Mouse (Mus musculus): ENCODE measurements around the gene T2.
"Not testable (repeated sequence)": the region's sequence is repeated elsewhere in the genome, so short reads cannot be mapped to it uniquely, and the experiment has no call there.

The T2 gene

DNA sequence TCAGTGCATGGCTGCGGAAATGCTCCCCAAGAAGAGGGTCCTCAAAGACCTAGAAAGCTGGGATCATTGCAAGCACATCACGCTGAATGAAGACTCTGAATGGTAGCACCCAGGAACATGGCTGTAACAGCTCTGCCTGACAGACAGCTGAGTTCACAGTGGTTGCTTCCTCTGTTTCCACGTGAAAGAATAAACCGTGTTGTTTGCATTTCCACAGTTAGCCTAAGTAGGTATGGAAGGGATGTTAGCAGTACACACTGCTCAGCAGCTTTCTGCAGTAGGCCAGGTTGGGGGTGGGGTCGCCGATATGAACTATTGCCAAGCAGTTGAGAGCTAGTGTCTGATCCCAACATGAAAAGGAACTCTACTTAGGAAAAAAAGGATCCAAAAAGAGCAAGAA is at the start of gene T2:
Gene T2, plus strand, starts transcription at position 301 of the 400 bp plus-strand sequence.
- no peak for DNase-seq

DNA sequence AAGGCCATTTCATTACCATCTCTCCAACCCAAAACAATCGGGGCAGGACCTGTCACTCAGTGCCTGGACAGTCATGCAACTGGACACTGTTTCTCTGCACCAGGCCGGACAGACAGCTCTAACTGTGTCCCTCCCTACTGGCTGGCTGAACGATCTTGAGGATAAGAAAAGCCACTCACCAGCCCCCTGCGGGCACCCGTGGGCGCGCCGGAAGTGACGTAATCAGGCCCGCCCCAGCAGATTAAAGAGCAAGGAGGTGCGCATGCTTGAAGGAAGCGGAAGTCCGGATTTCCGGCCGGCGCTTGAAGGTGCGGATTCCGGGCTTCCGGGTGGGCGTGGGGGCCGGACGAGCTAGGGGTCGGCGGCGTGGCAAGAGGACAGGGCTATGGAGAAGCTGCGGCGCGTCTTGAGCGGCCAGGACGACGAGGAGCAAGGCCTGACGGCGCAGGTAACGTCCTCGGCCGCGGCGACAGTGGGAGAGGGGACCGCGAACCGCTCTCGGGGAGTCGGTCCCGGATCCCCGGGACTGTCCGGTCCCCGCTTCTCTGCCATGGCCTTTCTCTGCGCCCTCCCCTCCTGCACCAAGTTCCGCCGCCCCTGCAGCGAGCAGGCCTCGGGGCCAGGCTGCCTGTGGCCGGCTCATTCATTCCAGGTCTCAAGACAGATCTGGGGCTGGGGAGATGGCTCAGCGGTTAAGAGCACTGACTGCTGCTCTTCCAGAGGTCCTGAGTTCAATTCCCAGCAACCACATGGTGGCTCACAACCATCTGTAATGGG is 44.8 kb upstream of the T2 start, which contains the start of gene Sft2d1:
Gene Sft2d1, plus strand, starts transcription at position 265 of the 777 bp plus-strand sequence.
- DNase-seq, result peak; percentile 95 to 97

DNA sequence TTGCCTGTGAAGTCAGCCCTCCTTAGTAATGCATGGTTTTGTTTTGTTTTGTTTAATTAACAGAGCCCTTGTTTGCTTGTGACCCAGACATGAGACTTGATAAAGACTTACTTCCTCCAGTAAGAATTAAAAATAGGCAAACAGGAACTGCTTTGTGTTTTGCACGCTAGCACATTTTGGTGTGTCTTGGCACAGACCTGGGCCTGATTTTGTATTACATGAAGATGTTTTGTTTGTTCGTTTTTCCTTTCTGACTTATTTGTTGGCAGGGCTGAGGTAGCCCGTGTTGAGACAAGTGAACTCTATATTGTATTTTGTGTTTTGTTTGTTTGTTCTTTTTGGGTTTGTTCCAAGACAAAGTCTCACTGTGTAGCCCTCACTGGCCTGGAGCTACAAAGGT is 44.0 kb upstream of the T2 start:
- no peak for DNase-seq

DNA sequence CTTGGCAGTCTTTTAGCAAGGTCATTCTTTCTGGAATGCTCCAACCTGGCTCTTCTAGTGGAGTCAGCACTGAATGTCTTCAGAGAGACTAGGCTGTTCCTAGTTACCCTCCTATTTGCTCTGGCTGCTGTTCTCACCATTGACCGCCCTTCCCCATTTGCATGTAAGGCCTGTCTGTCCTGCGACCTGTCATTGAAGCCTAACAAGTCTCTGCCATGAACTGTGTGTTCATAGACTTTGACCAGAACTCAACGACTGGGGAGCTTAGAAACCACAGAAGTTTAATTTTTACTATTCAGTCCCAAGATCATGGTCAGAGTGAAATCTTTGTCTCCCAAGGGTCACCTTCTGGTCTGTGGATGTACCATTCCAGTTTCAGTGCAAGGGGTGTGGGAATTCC is 41.8 kb upstream of the T2 start:
- DNase-seq, result no peak

DNA sequence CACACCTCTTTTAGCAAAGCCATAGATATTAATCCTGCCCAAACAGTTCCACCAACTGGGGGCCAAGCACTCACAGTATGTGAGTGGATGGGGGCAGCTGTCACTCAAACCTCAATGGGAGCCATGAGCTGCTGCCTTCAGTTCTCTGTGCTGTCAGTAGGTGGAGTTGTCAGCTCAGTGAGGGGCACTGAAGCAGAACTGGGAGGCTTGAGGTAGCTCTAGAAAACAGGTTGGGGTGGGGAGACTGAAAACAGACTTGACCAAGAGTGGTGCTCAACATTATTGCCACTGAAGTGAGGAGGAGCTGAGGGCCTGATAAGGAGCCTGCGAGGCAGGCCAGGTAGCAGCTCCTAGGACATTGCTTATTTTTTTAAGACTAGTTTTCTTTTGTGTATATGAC is 39.5 kb upstream of the T2 start:
- DNase-seq, result peak; percentile 47 to 69

DNA sequence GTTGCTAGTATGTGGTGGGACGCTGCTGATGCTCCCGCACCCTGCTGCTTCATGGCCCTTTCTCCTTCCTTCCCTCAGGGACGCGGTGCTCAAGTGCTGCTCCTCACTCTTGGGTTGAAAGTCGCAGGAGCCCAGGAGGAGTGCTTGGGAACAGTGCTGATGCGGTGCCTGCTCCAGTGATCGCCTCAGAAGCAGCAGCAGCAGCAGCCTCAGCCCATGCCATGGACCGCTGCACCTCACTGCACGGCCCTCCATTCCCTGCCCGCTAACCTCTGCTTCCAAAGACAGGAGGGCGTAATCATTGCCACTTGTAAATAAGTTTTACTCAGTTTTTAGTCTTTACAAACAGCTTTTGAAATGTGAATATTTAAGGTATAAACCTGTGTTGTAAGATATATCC is 28.9 kb upstream of the T2 start:
- DNase-seq, result not testable (repeated sequence)

DNA sequence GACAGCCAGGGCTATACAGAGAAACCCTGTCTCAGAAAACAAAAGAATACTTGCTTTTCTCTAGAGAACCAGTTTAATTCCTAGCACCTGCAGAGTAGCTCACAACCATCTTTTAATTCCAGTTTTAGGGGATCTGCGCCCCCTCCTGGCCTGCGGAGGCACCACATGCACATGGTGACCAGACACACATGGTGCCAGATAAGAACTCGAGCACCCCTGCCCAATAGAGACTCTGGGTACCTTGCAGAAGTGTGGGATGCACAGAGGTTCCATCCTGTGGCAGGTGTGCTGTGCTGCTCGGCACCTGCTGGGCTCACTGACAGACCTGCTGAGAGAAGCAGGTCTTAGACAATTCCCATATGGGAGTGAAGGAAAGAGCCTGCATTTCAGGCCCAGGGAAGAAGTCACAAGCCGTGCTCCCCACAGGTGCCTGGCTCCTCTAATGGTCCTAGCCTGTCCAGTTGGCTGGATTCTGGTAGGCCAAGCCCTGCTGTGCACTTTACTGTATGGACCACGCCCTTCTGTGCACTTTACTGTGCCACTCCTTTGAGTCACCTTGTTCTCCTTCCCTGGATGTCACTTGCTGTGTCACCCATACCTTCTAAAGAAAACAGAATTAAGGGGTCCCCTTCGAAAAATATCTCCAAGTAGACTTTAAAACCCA is 27.1 kb upstream of the T2 start:
- DNase-seq, result no peak

DNA sequence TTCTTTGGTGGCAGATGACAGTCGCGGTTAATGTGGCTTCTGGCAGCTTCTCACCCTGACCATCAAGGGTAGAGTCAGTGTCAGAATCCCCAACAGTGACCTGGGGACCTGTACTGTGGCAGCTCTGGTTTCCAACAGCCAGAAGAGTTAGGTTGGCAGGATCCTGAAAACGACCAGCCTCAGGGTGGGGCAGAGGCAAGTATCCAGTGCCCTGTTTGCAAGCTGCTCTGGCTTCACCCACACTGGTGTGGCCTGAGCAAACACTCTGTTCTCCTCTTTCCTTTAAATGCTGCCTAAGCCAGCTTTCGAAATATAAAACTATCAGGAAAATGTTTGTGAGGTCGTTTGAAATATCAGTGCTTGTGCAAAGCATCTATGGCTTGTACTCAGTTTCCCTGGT is 25.2 kb upstream of the T2 start:
- DNase-seq, result peak in 1 of 2 experiments; percentile 42

DNA sequence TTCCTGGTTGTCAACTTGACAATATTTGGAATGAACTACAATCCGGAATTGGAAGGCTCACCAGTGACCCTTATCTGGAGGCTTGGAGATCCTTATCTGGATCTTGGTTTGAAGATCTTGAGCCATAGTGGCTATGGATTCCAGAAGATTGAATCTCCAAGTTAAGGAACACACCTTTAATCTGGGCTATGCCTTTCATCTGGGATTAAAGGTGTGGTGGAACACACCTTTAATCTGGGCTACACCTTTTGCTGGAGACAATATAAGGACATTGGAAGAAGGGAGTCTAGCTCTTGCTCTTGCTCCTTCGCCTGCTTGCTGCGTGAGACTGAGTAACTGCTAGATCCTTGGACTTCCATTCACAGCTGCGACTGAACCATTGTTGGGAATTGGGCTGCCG is 18.6 kb upstream of the T2 start, which contains the start of gene Prr18:
Gene Prr18, plus strand, starts transcription at position 301 of the 400 bp plus-strand sequence.
- not testable (repeated sequence) for DNase-seq

DNA sequence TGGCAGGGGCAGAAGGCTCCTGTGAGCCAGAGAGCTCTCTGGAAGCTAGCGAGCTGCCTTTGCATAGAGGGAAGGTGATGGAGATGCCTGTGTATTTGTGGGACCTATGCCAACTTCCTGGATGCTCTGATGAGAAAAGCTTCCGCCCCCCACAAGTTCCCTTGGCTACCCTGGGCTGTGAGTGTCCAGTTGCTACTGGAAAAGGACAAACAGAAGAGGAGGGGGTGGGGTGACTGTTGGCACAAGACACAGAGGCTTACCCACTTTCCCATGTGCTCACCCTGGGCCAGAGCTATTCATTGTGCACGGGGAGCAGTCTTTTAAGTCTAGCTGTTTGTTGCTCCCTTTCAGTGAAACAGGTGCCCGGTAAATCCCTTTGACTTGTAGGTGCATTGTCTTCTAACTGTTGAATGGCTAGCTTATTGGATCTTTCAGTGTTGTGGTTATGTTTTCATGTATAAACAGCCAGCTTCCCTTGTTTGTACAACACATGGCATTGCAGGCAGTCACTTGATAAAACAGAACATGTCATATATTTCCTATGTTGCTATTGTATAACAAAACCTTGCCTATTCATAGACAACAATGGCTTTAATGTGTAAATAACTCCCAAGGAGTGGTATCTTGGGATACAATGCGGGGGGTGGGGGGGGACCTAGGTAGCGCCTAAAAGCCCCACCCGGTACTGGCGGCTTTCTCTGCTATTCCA is 16.0 kb upstream of the T2 start:
- DNase-seq, result peak; percentile 46 to 78

DNA sequence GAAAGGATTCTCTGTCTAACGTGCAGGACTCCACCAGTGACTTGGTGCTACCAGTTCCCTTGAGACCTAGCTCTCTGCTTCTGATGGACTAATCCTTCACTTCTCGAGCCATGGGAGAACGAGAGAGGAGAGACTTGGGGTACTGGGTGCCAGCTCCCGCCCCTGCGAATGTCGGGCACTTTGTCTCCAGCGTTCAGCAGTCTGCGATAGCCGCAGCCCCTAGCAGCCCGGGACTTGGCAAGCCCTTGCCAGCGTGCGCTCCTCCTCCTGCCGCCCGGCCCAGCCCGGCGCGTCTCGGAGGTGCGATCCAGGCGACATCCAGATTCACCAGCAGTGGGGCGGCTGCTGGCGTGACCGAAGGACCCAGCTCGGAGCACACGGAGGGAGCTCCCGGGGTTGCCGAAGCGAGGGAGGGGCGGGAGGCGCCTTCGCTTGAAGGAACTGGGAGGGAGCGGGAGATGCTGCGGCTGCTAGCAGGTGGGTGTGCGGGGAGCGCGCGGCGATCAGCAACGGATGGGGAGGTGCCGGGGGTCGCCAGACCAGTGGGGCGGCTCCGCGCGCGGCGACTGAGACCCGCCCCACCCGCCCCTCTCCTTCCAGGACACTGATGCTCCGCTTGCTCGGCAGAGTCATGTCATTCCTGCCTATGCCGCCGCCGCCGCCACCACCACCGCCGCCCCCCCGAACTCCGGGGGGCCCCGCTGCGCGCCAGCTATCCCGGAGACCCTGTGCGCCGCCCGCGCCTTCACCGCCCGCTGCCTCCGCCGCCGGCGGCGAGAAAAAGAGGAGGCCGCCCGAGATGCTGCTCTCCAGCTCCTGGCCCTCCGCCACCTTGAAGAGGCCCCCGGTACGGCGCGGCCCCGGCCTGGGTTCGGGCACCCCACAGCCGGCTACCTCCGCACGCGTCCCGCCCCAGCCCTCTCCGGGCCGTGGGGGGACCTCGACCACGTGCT is 15.1 kb upstream of the T2 start:
- DNase-seq, result peak; percentile 22 to 29

DNA sequence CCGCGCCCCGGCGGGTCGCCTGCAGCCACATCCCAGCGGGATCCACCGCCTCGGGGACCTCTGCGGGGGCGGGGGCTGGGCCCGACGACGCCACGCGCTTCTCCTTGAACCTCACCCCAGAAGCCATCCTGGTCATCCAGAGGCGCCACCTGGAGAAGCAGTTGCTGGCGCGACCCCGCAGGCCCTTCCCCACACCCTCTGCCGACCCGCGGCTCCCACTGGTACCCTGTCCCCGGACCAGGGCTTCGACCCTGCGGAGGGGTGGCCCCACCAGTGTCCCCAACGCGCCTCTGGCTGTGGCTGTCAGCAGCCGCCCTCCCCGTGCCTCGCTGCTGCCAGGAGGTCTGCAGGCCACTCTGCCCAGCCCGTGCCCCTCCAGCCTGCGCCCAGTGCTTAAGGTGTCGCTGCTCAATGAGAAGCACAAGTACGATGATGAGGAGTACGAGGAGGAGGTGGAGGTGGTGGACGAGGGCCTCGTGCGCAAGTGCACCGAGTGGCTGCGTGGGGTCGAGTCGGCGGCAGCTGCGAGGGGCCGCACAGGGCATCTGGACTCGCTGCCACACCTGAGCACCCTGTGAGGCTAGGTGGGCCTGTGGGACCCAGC is 14.3 kb upstream of the T2 start:
- DNase-seq, result no peak

DNA sequence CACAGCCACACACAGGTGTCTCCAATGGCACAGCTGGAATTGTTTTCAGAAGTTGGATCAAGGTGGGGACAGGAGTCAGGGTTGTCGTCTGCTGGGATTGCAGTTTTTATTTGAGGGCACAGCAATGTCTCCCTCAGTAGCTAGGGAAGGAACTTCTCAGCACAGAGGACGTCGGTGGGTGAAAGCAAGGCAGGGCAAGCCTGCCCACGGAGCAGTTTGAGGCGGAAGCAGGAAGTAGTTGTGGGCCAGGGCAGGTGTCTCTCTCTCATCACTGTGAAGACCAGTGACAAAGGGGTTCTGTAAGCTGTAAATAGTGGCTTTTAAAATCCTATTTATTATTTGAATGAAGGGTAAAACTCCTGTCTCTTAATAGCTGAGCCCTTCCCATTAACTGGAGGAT is 13.1 kb upstream of the T2 start:
- DNase-seq, result no peak

DNA sequence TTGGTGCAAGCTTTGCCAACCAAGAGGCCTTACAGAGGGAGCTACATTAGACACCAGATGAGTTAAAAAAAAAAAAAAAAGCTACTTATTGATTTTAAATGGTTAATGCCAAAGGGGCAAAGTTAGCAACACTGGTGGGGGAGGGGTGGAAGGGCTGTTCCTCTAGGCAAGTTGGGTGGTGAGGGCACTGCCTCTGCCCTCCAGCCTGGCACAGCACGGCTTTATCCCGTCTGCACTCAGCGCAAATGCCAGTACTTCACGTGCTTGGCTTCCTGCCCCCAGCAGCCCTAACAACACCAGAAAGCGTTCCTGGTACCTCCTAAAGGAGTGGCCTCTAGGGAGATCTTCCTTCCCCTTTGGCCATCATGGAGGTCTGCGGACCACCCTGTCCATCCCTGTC is 12.4 kb upstream of the T2 start:
- no peak for DNase-seq

DNA sequence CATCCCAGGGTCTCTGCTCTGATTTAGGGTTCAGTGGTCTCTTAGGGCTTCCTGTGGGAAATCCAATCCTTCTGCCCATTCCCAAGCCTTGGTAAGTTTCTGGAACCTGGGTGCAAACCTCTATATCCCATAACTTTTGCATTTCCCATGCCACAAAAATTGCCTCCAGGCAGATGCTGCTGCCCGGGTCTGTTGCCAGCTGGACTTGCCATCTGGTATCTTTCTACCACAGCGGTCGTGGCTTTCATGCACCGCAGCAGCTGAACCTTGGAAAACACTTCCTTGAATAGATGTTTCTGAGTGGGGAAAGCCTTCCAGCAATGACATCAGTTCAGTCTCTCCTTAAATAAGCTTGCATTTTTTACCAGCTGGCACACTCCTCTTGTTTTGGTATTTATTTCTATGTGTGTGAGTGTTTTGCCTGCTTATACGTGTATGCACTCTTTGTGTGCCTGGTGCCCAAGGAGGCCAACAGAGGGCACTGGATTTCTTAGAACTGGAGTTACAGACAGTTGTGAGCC is 8.0 kb upstream of the T2 start:
- DNase-seq, result no peak

DNA sequence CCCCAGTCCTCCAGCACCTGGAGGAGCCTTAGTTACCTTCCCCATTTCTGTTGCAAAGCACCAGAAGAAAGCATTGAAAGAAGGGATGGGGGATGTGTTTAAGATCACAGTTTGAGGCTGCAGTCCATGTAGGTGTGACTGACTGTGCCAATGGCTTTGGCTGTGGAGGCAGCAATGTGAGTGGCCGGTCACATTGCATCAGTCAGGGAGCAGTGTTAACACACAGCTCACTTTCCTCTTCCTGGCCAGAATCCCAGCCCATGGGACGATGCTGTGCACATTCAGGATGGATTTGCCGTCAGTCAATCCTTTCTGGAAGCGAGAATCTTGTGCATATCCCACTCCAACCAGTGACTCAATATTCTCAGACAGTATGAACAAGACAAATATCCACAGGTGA is 6.9 kb upstream of the T2 start:
- no peak for DNase-seq

DNA sequence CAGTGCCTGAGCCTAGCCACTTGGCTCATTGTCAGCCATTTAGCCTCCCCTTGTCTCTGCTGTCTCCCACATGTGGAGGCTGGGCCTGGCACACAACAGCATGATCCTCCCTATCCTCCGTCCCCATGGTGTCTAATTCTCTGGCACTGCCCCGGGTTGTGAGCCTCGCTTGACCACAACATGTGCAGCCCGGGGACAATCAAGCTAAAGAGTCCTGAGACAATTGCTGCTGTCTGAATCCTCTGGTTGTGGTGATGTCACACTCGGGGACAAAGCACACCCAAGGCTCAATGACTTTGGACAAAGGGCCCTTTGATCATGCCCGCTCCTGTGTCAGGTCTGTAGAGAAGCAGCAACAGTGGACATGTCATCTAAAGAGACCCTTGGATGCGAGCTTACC is 4.7 kb upstream of the T2 start:
- no peak for DNase-seq

DNA sequence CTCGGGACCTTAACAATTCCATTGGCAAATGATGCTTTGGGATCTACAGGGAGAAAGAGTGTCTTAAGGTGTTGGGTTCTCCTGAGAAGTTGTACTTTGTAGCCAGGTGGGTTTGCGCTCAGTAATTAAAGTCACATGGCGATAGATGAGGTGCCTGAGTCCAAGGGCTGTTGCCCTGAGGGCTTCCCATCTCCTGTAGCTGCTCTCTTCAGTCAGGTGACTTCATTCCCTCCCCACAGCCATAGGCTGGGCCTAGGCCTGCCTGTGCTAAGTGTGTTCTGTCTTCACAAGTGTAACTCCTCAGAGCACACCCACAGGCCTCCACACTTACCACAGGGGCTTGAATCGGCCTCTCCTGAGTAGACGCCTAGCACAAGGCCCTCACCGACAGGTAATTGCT is 1.7 kb downstream of the T2 start:
- no peak for DNase-seq

DNA sequence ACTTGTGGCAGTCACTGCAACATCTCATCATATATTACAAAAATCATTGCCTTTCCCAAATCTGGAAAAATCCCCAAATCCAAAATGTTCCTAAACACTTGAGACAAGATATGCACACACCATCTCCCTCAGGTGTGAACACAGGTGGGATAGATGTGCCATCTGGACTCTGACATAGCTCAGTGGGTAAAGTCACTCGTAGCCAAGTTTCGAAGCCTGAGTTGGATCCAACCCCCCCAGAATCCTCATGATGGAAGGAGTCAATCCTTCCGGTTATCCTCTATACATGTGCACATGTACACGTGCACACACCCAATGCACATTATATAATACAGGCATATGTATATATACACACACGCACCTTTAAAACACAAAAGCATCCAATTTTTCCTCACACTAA is 5.1 kb downstream of the T2 start:
- no peak for DNase-seq

DNA sequence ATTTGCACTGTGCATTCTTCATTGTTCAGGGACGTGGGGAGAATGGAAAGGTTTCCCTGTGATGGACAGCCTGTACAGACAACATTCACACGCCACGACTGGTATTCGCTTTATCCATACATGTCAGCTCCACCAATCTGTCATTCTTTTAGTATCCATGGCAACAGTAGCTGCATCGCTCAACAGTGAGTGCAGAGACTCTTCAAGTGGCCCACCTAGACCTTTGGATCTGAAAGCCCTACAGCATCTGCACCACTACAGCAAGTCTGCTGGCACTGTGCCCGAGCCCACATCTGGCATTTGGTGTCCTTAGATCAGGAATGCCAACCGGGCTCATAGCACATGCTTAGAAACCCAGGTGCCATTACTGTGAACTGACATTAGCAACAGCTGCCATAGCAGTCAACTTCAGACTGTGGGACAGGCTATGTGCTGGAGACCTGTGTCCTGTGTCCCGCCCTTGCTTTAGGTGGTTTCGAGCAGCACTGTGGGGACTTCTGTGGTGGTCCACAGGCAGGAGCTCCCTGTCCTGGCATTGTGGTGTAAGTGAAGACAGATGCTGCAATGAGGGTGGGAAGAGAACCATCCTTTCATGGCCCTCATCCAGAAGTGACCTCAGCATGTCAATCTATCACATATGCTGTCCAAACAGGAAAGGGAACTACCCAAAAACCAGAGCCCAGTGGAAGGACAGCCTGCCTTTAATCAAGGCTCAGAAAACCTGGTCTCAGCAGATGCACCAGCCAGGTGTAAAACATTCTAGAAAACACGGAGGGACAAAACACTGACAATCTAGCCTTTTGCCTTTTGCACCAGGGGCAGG is 5.7 kb downstream of the T2 start:
- no peak for DNase-seq

Data from lung, adult 18-20 months (tissue).